Mouse (Mus musculus) liver, postnatal 0 days (tissue): ENCODE measurements at regions not wholly inside any gene's neighbourhood (a gene's known extent, or its start where the extent isn't known, plus 50 kb on each side); places are given as distances from the start of the nearest gene placed in this dataset.

Source experiments
- CTCF ChIP-seq: sonication (generic); IDR thresholded peaks from 2 replicates; pipeline ENCODE4 v1.5.1; 2016; ENCODE audit warnings: antibody characterized with exemption, low read depth
- EP300 ChIP-seq: IDR thresholded peaks from 2 replicates; pipeline ENCODE4 v1.6.1; 2016; ENCODE audit warnings: antibody characterized with exemption, low read depth, mild to moderate bottlenecking

DNA sequence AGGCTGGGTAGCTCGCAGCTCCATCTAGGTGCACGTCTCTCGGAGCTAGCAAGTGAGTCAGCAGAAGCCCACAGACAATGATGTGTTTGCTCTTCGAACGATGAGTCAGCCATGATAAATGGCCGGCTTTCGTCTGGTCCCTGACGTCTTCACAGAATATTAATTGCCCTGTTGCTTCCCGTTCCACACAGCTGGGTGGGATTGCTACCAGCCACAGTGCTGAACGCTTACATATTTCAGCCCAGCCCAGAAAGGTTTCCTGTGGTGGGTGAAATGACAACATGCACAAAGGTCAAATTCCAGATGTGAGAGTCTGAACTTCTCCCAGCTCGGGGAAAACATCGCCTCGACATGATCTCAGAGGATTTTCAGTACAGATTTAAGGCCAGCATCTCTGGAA lies 202.1 kb upstream of the Pgrmc2 start:
- no peak for TF ChIP-seq CTCF
- TF ChIP-seq EP300 = no peak
